Mouse (Mus musculus): ENCODE measurements at regions not wholly inside any gene's neighbourhood (a gene's known extent, or its start where the extent isn't known, plus 50 kb on each side); places are given as distances from the start of the nearest gene placed in this dataset.
A peak's percentile ranks its signal among the peaks of the same experiment; 100 is the strongest.

DNA sequence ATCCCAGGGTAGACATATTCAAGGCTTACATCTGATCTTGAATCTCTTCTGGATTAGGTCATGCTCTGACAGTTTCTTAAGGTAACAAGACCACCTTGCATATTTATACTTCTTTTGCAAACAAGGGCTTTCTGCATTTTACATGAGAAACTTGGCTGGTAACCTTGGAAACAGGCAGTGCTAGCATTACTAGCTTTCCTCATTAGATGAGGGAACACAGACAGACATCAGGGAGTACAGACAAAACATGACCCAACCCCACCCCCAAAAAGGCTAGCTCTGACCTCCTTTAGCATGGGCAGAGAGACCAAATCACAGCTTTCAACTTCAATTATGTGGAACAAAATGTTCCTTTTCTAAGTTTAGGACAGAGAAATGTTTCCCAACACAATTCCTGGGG, 114.8 kb upstream of the Elmo1 start:
- peak; percentile 22 for DNase-seq (ENCODE audit: low read depth)
- no peak for TF ChIP-seq CTCF (IDR thresholded peaks at IDR 0.05; ENCODE audit: borderline replicate concordance, extremely low read depth, insufficient read depth, insufficient read length)
- no peak for TF ChIP-seq POLR2A (IDR thresholded peaks at IDR 0.05; ENCODE audit: borderline replicate concordance, extremely low read depth, insufficient read depth, insufficient read length, poor library complexity, severe bottlenecking)

DNA sequence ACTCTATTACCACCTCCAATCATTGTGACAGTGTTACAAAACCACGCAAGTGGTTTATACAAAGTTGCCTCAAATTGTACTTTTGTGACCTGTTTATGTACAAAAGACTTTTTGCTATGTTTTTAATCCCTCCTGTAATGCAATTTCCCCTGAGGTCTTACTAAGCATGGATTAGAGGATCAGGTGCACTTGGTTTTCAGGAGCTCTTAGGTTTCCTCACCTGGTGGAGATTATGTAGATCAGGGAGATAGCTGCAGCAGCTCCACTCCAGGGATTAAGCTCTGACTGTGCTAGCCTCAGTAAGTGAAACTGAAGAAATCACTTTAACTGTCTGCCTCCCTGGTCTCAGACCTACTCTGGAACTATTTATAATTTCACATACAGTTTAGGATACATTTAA, 123.8 kb upstream of the Elmo1 start:
- DNase-seq (ENCODE audit: low read depth), result no peak
- TF ChIP-seq POLR2A (IDR thresholded peaks at IDR 0.05; ENCODE audit: borderline replicate concordance, extremely low read depth, insufficient read depth, insufficient read length, poor library complexity, severe bottlenecking) (no peak), CTCF (IDR thresholded peaks at IDR 0.05; ENCODE audit: borderline replicate concordance, extremely low read depth, insufficient read depth, insufficient read length) (no peak)

DNA sequence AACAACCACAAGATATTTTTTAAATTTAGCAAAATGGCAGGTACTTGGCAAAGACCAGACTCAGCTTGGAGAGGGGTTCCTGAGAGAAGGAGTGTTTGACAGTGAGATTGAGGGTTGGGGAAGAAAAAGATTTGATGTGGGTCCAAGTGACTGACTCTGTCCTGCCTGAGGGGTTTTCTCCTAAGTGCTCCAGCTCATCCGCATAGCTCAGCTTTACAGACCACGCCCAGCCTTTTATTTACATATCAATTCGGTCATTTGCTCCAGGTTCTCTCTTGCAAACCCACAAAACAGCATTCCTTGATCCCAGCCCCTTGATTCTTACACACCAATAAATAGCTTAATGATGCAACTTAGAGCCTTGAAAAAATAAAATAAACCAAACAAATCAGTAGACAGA, 127.4 kb upstream of the Elmo1 start:
- no peak for DNase-seq (ENCODE audit: low read depth)
- no peak for TF ChIP-seq CTCF (IDR thresholded peaks at IDR 0.05; ENCODE audit: borderline replicate concordance, extremely low read depth, insufficient read depth, insufficient read length)
- TF ChIP-seq POLR2A (IDR thresholded peaks at IDR 0.05; ENCODE audit: borderline replicate concordance, extremely low read depth, insufficient read depth, insufficient read length, poor library complexity, severe bottlenecking), result no peak

DNA sequence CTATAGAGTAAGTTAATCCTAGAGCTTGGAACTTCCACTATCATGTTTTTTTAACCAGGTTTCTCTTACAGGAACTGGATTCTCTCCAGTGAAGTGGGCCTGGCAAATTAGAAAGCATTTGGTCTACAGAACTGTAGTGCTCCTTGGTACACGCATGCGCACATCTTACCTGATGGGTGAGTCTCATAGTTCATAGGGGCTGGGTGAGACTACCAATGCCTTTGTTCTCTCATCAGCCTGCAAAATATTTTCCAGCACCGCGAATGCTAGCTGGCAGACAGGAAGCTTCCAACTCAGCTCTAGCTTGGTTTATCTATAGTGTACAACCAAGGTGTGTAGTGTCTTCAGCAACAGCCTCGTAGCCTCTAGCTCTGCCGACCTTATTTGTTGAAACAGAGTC, 104.7 kb upstream of the Gpr141 start:
- TF ChIP-seq CTCF (IDR thresholded peaks at IDR 0.05; ENCODE audit: borderline replicate concordance, extremely low read depth, insufficient read depth, insufficient read length), result no peak
- no peak for TF ChIP-seq POLR2A (IDR thresholded peaks at IDR 0.05; ENCODE audit: borderline replicate concordance, extremely low read depth, insufficient read depth, insufficient read length, poor library complexity, severe bottlenecking)
- DNase-seq (ENCODE audit: low read depth), result no peak

DNA sequence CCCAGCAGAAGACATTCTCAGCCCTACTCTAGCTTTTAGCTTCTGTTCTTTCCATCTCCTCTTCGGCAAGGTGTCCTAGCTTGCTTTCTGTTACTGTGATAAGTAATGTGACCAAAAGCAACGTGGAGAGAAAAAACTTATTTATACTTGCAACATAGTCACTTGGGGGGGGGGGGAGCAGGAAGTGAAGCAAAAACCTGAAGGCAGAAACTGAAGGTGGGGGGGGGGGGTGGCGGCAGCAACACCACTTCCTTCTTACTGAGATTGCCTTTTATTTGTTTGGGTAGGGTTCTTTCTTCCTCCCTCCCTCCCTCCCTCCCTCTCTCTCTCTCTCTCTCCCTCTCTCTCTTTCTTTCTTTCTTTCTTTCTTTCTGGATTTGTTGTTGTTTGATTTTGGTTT, 103.8 kb upstream of the Gpr141 start:
- no peak for DNase-seq (ENCODE audit: low read depth)
- no peak for TF ChIP-seq CTCF (IDR thresholded peaks at IDR 0.05; ENCODE audit: borderline replicate concordance, extremely low read depth, insufficient read depth, insufficient read length)
- no peak for TF ChIP-seq POLR2A (IDR thresholded peaks at IDR 0.05; ENCODE audit: borderline replicate concordance, extremely low read depth, insufficient read depth, insufficient read length, poor library complexity, severe bottlenecking)

DNA sequence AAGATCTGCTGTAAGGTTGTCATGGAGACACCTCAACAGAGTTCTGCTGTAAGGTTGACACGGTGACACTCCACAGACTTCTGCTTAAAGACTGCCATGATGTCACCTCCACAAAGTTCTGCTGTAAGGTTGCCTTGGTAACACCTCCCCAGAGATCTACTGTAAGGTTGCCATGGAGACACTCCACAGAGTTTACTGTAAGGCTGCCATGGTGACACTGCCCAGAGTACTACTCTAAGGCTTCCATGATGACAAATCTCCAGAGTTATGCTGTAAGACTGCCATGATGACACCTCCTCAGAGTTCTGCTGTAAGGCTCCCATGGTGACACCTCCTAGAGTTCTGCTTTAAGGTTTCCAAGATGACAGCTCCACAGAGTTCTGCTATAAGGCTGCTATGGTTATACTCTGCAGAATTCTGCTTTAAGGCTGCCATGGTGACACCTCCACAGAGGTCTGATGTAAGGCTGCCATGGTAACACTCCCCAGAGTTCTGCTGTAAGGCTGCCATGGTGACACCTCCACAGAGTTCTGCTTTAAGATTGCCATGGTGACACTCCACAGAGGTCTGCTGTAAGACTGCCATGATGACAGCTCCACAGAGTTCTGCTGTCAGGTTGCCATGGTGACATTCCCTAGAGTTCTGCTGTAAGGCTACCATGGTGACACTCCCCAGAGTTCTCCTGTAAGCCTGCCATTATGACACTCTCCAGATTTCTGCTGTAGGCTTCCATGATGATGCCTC, 97.2 kb upstream of the Gpr141 start:
- DNase-seq (ENCODE audit: low read depth), result peak; percentile 83
- TF ChIP-seq CTCF (IDR thresholded peaks at IDR 0.05; ENCODE audit: borderline replicate concordance, extremely low read depth, insufficient read depth, insufficient read length) (no peak), POLR2A (IDR thresholded peaks at IDR 0.05; ENCODE audit: borderline replicate concordance, extremely low read depth, insufficient read depth, insufficient read length, poor library complexity, severe bottlenecking) (no peak)

DNA sequence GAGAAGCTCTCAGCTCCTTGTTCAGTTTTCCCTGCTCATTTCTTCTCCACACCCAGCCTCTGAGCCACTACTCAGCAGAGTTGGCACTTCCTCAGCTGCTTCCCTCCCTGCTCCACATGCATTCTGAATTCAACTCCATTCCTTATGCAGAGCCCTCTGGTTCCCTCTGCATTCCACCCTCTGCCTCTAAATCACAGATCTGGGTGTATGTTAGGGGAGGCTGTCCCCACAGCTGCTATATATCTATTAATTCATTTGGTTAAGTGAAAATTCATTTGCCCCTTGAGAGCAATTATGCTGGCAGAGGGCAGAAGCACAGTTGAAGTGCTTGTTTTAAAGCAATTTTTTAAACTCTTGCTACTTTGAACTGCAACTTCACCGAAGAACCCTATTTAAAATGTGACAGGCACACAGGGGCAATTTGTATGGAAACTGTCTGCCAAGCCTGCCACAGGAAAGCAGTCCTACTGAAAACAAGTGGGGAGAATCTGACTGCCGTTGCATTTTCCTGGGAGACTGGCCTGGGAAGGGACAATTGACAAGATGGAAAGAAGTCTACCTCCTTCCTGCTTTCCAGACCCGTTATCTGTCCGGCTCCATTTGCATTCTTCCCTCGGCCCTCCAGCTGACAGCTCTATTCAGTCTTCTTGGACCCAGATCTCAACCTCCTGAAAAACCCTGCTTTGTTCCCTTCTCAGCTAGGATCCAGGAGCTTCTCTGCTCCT, 88.0 kb upstream of the Gpr141 start:
- DNase-seq (ENCODE audit: low read depth), result peak; percentile 68
- TF ChIP-seq CTCF (IDR thresholded peaks at IDR 0.05; ENCODE audit: borderline replicate concordance, extremely low read depth, insufficient read depth, insufficient read length) (no peak), POLR2A (IDR thresholded peaks at IDR 0.05; ENCODE audit: borderline replicate concordance, extremely low read depth, insufficient read depth, insufficient read length, poor library complexity, severe bottlenecking) (no peak)

DNA sequence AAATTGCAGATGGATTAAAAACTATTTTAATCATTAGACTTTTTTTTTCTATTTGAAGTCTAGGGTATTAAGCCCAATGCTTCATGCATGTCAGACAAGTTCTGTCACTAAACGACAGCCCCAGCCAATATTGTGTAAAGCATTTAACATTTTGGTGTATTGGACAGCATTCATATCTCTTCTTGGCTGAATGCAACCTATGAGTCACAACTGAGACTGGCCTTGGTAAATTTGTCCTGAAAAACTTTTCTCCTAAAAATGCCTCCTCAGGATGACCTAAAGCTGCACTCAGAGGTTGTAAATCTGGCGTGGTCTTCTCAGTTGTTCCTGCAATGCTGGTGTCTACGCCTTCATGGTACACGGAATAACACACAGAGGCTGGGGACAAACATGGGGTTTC, 78.7 kb upstream of the Gpr141 start:
- TF ChIP-seq POLR2A (IDR thresholded peaks at IDR 0.05; ENCODE audit: borderline replicate concordance, extremely low read depth, insufficient read depth, insufficient read length, poor library complexity, severe bottlenecking) (no peak), CTCF (IDR thresholded peaks at IDR 0.05; ENCODE audit: borderline replicate concordance, extremely low read depth, insufficient read depth, insufficient read length) (no peak)
- DNase-seq (ENCODE audit: low read depth), result no peak

DNA sequence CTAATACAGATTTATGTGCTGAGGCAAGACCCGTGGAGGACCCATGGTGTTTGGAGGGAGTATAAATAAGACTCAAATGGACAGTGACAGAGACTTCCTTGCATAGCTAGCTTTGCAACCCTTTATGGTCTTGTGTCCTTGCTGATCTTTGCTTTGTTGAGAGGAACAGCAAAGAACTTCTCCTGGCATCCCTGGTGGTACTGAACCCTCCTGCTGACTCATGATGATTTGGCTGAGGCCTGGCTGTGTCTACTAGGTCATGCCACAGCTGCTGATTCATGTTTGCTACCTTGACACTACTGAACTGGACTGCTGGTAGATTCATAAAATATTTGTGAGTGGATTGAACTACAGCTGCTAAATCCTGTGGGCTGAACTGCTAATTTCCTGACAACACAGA, 73.1 kb upstream of the Gpr141 start:
- TF ChIP-seq CTCF (IDR thresholded peaks at IDR 0.05; ENCODE audit: borderline replicate concordance, extremely low read depth, insufficient read depth, insufficient read length), result no peak
- DNase-seq (ENCODE audit: low read depth), result no peak

DNA sequence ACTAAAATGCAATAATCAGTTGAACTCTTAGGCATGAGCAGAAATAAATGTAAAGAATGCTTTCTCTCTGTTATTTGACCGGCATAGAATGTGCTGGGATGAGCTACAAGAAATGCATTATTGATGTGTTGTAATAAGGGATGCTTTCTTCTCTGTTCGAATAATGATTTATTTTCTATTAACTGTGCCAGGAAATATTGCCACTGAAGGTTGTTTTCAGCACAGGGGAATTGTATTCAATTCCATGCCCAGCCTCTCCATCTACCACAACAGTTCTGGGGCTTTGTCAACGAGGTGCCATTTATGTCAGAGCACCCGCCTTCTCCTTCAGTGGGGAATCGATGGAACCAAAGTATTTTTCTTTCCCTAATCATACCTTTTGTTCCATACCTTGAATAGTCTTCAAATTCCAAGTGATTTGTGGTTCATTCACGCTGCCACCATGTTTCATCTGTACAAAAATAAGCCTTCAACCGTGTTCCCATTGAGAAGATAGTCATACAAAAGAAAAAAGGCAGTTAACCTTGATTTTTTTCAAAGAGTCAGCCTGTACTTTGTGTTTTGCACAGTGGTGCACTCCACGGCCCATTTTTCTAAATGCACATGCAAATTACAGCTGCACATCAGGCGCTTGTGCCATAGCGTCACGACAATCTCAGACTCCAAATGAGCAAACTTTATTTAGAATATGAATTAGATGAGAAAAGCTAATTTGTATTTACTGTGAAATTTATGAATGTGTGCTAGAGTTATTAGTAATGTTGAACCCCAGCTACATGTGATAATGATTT, 65.1 kb upstream of the Gpr141 start:
- TF ChIP-seq POLR2A (IDR thresholded peaks at IDR 0.05; ENCODE audit: borderline replicate concordance, extremely low read depth, insufficient read depth, insufficient read length, poor library complexity, severe bottlenecking), result no peak
- no peak for TF ChIP-seq CTCF (IDR thresholded peaks at IDR 0.05; ENCODE audit: borderline replicate concordance, extremely low read depth, insufficient read depth, insufficient read length)
- peak; percentile 43 for DNase-seq (ENCODE audit: low read depth)

DNA sequence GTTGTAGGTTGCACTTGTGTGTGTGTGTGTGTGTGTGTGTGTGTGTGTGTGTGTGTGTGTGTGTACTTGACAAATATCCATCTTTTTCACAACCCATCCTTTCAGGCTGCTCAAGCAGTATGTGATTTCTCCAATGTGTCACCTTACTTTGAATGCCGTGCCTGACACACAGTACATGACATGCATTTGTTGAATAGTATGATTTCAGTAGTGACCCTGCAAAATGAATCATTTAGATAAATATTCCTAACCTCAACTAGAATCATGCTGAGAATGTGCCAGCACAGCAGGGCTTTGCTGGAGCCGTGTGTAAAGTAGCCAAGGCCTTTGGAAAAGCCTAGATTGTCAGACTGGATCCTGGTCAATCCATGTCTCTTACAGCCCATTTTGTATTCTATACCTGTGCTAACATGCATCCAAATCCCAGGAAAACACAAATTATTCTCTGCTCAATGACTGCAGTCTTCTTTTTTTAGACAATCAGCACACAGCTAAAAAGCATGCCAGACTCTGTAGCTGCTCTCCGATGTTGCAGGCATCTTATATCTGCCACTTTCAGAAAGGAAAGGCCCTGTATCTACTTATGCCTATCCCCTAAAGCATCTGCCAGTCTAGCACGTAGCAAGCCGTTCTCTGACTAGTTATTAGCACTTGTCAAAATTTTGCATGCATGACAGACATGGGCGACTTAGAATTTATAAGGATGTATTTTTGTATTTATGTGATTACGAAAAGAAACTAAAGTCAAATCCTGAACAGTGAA, 60.0 kb upstream of the Gpr141 start:
- TF ChIP-seq POLR2A (IDR thresholded peaks at IDR 0.05; ENCODE audit: borderline replicate concordance, extremely low read depth, insufficient read depth, insufficient read length, poor library complexity, severe bottlenecking) (no peak), CTCF (IDR thresholded peaks at IDR 0.05; ENCODE audit: borderline replicate concordance, extremely low read depth, insufficient read depth, insufficient read length) (no peak)
- DNase-seq (ENCODE audit: low read depth), result peak; percentile 60

All from brain, embryonic 14.5 days (tissue).